Mouse (Mus musculus) liver, adult 2 months (tissue): Measurements from ENCODE around the gene Med25. TPM values are rescaled to one million over a fixed set of nuclear protein-coding genes. Genes with fewer than 3 reads are reported as not detected.

ENCODE experiments used
- DNase-seq: peaks from one replicate; pipeline ENCODE4 v3.0.0-alpha.2; 2011; ENCODE audit warnings: low read depth, low spot score; ENCODE audit errors: extremely low read depth
- H3K27ac ChIP-seq: fragments of 200-500 bp; replicated peaks from 2 replicates; pipeline ENCODE4 v1.5.1; 2012; ENCODE audit warnings: low read depth, mild to moderate bottlenecking, control low read depth, inconsistent platforms, low read length; ENCODE audit not compliant: insufficient read depth
- H3K27me3 ChIP-seq: fragments of 200-500 bp; 2 replicates; pipeline ENCODE4 v1.6.1; 2012; ENCODE audit warnings: mild to moderate bottlenecking, moderate library complexity, low read length, inconsistent platforms; ENCODE audit not compliant: control insufficient read depth, insufficient read depth
- H3K36me3 ChIP-seq: fragments of 200-500 bp; 2 replicates; pipeline ENCODE4 v1.6.1; 2012; ENCODE audit warnings: low read length, inconsistent platforms; ENCODE audit not compliant: control insufficient read depth, insufficient read depth
- H3K4me1 ChIP-seq: fragments of 200-500 bp; 2 replicates; pipeline ENCODE4 v1.6.1; 2011; ENCODE audit warnings: low read length; ENCODE audit not compliant: control insufficient read depth, insufficient read depth
- H3K4me3 ChIP-seq: fragments of 200-500 bp; 2 replicates; pipeline ENCODE4 v1.5.1; 2011; ENCODE audit warnings: low read depth, mild to moderate bottlenecking, control low read depth, low read length, moderate library complexity; ENCODE audit not compliant: insufficient read depth
- H3K79me2 ChIP-seq: fragments of 200-500 bp; 2 replicates; pipeline ENCODE4 v1.6.1; 2012; ENCODE audit warnings: inconsistent platforms, mild to moderate bottlenecking, low read length, moderate library complexity; ENCODE audit not compliant: control insufficient read depth, insufficient read depth
- H3K9ac ChIP-seq: fragments of 200-500 bp; 2 replicates; pipeline ENCODE4 v1.6.1; 2012; ENCODE audit warnings: low read depth, mild to moderate bottlenecking, control low read depth, inconsistent platforms, low read length
- CTCF ChIP-seq: fragments of 200-500 bp; IDR thresholded peaks from 2 replicates; pipeline ENCODE4 v1.5.1; 2011; ENCODE audit warnings: low read depth, low read length, control low read depth
- POLR2A ChIP-seq: fragments of 200-500 bp; IDR thresholded peaks from 2 replicates; pipeline ENCODE4 v1.6.1; 2011; ENCODE audit warnings: low read length, control low read depth; ENCODE audit not compliant: insufficient read depth; ENCODE audit errors: extremely low read depth
- WGBS: fragments of 180-500 bp; shearing (Covaris S2); methylation state at CpG from one replicate; pipeline ENCODE4 v1.1.7; 2018; 5-methylcytosine and 5-hydroxymethylcytosine counted together
- polyA plus RNA-seq: library from polyadenylated mRNA; depleted of rRNA; stranded (reverse); fragments of >200 nt; gene quantifications from 2 replicates; pipeline ENCODE4 v1.2.3, GENCODE M21; 2012
- total RNA-seq: library from RNA; depleted of rRNA; stranded (reverse); fragments of >200 nt; gene quantifications from 2 replicates; pipeline ENCODE4 v1.2.3, GENCODE M21; 2014

Gene Med25
- total and polyA plus RNA-seq, 2 experiments: 11.6 to 114 TPM

DNA sequence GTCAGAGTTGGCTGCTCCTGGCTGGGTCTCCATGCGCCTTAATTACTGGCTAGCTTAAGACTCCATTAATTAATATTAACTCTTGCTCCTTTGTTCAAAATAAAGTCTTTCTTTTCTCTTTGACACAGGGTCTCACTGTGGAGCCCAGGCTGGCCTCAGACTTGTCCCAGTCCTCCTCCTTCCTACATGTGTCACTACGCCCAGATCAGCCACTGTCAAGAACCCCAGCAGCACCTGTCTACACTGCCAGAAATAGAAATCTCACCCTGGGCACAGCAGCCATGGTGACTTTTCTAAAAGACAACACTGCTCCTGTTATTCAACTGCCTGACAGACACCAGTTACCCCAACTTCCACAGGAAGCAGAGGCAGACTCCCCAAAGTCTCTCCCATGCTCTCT, 21.9 kb upstream of the Med25 start:
- no peak for DNase-seq
- no peaks in the 10 kb centered on the region for H3K27me3 ChIP-seq
- 94% methylated on average over 2 of the region's 2 CpGs for WGBS
- peaks cover 3% of the 10 kb centered on the region; the same call in 1 of the 2 replicates for H3K79me2 ChIP-seq
- no peaks in the 10 kb centered on the region for H3K4me1 ChIP-seq
- no peak for TF ChIP-seq CTCF
- TF ChIP-seq POLR2A: no peak
- no peak overlapping the region for H3K9ac ChIP-seq
- no peaks in the 10 kb centered on the region; the same call in 1 of the 2 replicates for H3K36me3 ChIP-seq
- no peak overlapping the region for H3K4me3 ChIP-seq
- no peak overlapping the region for H3K27ac ChIP-seq

GRCm38 (mm10) chr7:44908706-44909476, 16.4 kb upstream of the Med25 start:
- TF ChIP-seq POLR2A (no peak), CTCF (no peak)
- Histone ChIP-seq H3K36me3 (peaks cover 1% of the 10 kb centered on the region; the same call in 1 of the 2 replicates), H3K4me3 (no peak overlapping the region), H3K27ac (no peak overlapping the region), H3K27me3 (no peaks in the 10 kb centered on the region), H3K4me1 (no peaks in the 10 kb centered on the region), H3K79me2 (no peaks in the 10 kb centered on the region), H3K9ac (no peak overlapping the region)
- WGBS: 90% methylated on average over 15 of the region's 15 CpGs
- DNase-seq: no peak

DNA sequence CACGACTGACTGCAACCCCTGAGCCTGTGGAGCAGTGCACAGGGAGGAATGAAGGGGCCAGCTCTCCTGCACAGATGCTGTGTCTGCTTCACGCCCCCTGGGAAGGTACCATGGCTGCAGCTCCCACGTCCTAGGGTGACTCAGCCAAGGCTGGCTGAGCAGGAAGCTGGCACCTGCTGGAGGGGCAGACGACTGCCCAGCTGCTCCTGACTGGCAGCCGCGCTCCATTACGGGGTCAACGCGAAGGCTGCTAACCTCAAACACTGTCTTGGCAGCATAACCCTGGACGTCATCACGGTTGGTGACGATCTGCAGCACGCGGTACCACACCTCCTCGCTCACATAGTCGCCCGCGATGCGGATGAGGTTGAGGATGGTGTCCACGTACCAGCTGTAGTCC, 12.9 kb upstream of the Med25 start:
- no peak for TF ChIP-seq POLR2A
- TF ChIP-seq CTCF: no peak

GRCm38 (mm10) chr7:44901230-44901722, 8.8 kb upstream of the Med25 start:
- WGBS: 43% methylated on average over 21 of the region's 21 CpGs
- H3K4me1 ChIP-seq: peaks cover 3% of the 10 kb centered on the region; the same call in 1 of the 2 replicates
- TF ChIP-seq CTCF: no peak
- TF ChIP-seq POLR2A: no peak
- H3K27me3 ChIP-seq: no peaks in the 10 kb centered on the region
- no peaks in the 10 kb centered on the region for H3K79me2 ChIP-seq
- no peaks in the 10 kb centered on the region; the same call in 1 of the 2 replicates for H3K36me3 ChIP-seq
- H3K4me3 ChIP-seq: peak overlapping the region; percentile 52; the same call in 1 of the 2 replicates
- no peak for DNase-seq
- no peak overlapping the region for H3K27ac ChIP-seq
- H3K9ac ChIP-seq: no peak overlapping the region

More for the DNA sequence above, 12.9 kb upstream of the Med25 start:
- H3K27me3 ChIP-seq: no peaks in the 10 kb centered on the region
- no peak overlapping the region for H3K27ac ChIP-seq
- no peak for DNase-seq
- no peaks in the 10 kb centered on the region for H3K4me1 ChIP-seq
- peaks cover 1% of the 10 kb centered on the region; the same call in 1 of the 2 replicates for H3K36me3 ChIP-seq
- H3K9ac ChIP-seq: no peak overlapping the region
- no peaks in the 10 kb centered on the region for H3K79me2 ChIP-seq
- H3K4me3 ChIP-seq: no peak overlapping the region
- WGBS: 89% methylated on average over 20 of the region's 20 CpGs

DNA sequence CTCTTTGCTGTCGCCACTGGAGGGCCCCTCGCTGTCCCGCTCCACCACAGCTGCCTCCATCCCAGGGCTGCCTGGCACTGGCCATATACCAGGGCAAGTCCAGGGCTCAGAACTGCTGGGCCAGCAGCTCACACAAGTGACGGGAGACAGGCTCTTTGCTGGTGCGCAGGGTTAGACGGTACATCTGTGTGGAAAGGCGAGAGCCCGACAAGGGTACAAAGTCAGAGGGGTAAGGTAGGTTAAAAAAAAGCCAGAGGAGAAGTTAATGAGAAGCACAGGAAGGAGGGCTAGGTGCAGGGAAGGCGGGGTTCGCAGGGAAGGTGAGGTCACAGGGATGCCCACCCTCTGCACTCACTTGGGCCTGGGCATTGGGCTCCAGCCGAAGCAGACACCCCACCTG, 8.1 kb upstream of the Med25 start:
- no peaks in the 10 kb centered on the region; the same call in 1 of the 2 replicates for H3K36me3 ChIP-seq
- peaks cover 3% of the 10 kb centered on the region; the same call in 1 of the 2 replicates for H3K4me1 ChIP-seq
- no peak overlapping the region for H3K9ac ChIP-seq
- no peak for TF ChIP-seq CTCF
- TF ChIP-seq POLR2A: no peak
- H3K79me2 ChIP-seq: no peaks in the 10 kb centered on the region
- 98% methylated on average over 11 of the region's 11 CpGs for WGBS
- DNase-seq: no peak
- no peak overlapping the region for H3K27ac ChIP-seq
- no peaks in the 10 kb centered on the region for H3K27me3 ChIP-seq
- H3K4me3 ChIP-seq: no peak overlapping the region

GRCm38 (mm10) chr7:44898607-44899006, 6.1 kb upstream of the Med25 start:
- peaks cover 3% of the 10 kb centered on the region; the same call in 1 of the 2 replicates for H3K4me1 ChIP-seq
- H3K79me2 ChIP-seq: no peaks in the 10 kb centered on the region
- peak overlapping the region; percentile 3; the same call in 1 of the 2 replicates for H3K4me3 ChIP-seq
- TF ChIP-seq CTCF: peak; percentile 45
- TF ChIP-seq POLR2A: 0 out of 2 replicates have a peak, but pooled peaks have one; percentile 10
- no peak overlapping the region for H3K27ac ChIP-seq
- no peaks in the 10 kb centered on the region for H3K36me3 ChIP-seq
- no peaks in the 10 kb centered on the region for H3K27me3 ChIP-seq
- H3K9ac ChIP-seq: no peak overlapping the region
- WGBS: 31% methylated on average over 19 of the region's 19 CpGs
- DNase-seq: peak; percentile 40
